In the genomic region with DNA sequence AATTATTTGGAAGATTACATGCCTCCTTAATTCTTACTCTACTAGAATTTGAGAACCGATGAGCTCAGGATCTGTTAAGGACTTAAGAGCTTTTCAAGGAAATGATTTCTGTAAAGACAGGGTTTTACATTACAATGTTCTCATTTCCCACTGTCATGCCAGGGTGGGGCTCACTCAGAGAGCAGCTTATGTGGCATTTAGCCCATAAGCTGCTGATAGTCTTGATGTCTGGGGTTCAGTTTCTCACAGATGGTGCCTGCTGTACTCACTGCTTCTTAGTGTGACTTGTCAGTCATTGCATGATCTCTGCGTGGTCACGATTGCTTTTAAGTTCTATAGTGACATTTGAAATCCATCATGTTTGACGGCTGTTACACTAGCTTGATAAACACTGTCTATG, we compare ENCODE assay signal across 16 mouse cellular contexts.
DNase-seq lines count a peak whose midpoint lies in the region; ATAC-seq lines count a peak whose summit lies in the region.
"Had no signal": no experiment of that assay in that cellular context is flagged by ENCODE, and none has a peak within 500 bp of the region (broad histone marks: within the 10 kb centered on the region; RNA-seq: fewer than 3 reads in every experiment).

No protein-coding gene starts in this region.

- H3K4me1 ChIP-seq in hindbrain, embryonic 16.5 days (ENCODE audit: control insufficient read depth, insufficient read depth, low read depth, low read length), result no peaks in the 10 kb centered on the region
- H3K4me1 ChIP-seq in hindbrain, embryonic 12.5 days, result no peaks in the 10 kb centered on the region
- no peaks in the 10 kb centered on the region for H3K4me1 ChIP-seq in midbrain, embryonic 12.5 days
- H3K4me1 ChIP-seq in midbrain, embryonic 11.5 days (ENCODE audit: control insufficient read depth, insufficient read depth, low read length), result no peaks in the 10 kb centered on the region
- H3K4me1 ChIP-seq: intestine, embryonic 15.5 days had no signal

- H3K9ac ChIP-seq in hindbrain, embryonic 16.5 days (ENCODE audit: low read depth, low read length), result no peak overlapping the region
- no peak overlapping the region for H3K9ac ChIP-seq in hindbrain, embryonic 12.5 days
- H3K9ac ChIP-seq in midbrain, embryonic 12.5 days (replicated peaks), result no peak overlapping the region
- no peak overlapping the region for H3K9ac ChIP-seq in midbrain, embryonic 11.5 days (ENCODE audit: low read length)
- H3K9ac ChIP-seq: intestine, embryonic 15.5 days had no signal

- H3K27me3 ChIP-seq in hindbrain, embryonic 16.5 days (replicated peaks; ENCODE audit: control insufficient read depth, insufficient read depth, low read length), result no peaks in the 10 kb centered on the region
- H3K27me3 ChIP-seq in hindbrain, embryonic 12.5 days, result no peaks in the 10 kb centered on the region
- H3K27me3 ChIP-seq in midbrain, embryonic 12.5 days, result no peaks in the 10 kb centered on the region
- no peaks in the 10 kb centered on the region for H3K27me3 ChIP-seq in midbrain, embryonic 11.5 days (ENCODE audit: control insufficient read depth, insufficient read depth, low read length)
- H3K27me3 ChIP-seq: intestine, embryonic 15.5 days had no signal

- H3K36me3 ChIP-seq in hindbrain, embryonic 16.5 days (ENCODE audit: control insufficient read depth, insufficient read depth, low read length), result no peaks in the 10 kb centered on the region
- no peaks in the 10 kb centered on the region for H3K36me3 ChIP-seq in hindbrain, embryonic 12.5 days
- no peaks in the 10 kb centered on the region for H3K36me3 ChIP-seq in midbrain, embryonic 12.5 days
- H3K36me3 ChIP-seq in midbrain, embryonic 11.5 days (ENCODE audit: control insufficient read depth, insufficient read depth, low read length), result no peaks in the 10 kb centered on the region
- H3K36me3 ChIP-seq: intestine, embryonic 15.5 days had no signal

- ATAC-seq in hindbrain, embryonic 16.5 days, result peak; percentile 58; the same call in 1 of the 2 replicates
- ATAC-seq in hindbrain, embryonic 12.5 days (ENCODE audit: low FRiP score), result no peak
- ATAC-seq in midbrain, embryonic 12.5 days (ENCODE audit: low FRiP score, low read depth), result 0 out of 2 replicates have a peak, but pooled peaks have one; percentile 34
- ATAC-seq in midbrain, embryonic 11.5 days (ENCODE audit: low FRiP score), result no peak
- ATAC-seq: CD4-positive, CD25-positive, alpha-beta regulatory T cell, adult 4 months; intestine, embryonic 15.5 days had no signal

- no peak overlapping the region for H3K4me3 ChIP-seq in hindbrain, embryonic 16.5 days (ENCODE audit: low read length)
- H3K4me3 ChIP-seq in hindbrain, embryonic 12.5 days, result no peak overlapping the region
- H3K4me3 ChIP-seq in midbrain, embryonic 12.5 days, result no peak overlapping the region
- no peak overlapping the region for H3K4me3 ChIP-seq in midbrain, embryonic 11.5 days (ENCODE audit: low read depth, low read length)
- H3K4me3 ChIP-seq: erythroblast, embryonic 14.5 days; gastrocnemius, adult 2 months; heart, adult 2 months; intestine, embryonic 15.5 days had no signal

- H3K4me2 ChIP-seq in hindbrain, embryonic 16.5 days (ENCODE audit: low read length), result no peak overlapping the region
- no peak overlapping the region for H3K4me2 ChIP-seq in hindbrain, embryonic 12.5 days (replicated peaks)
- H3K4me2 ChIP-seq in midbrain, embryonic 12.5 days (replicated peaks), result no peak overlapping the region
- no peak overlapping the region for H3K4me2 ChIP-seq in midbrain, embryonic 11.5 days
- H3K4me2 ChIP-seq: intestine, embryonic 15.5 days had no signal

- WGBS in hindbrain, embryonic 16.5 days, result 54% methylated on average over 4 of the region's 4 CpGs
- WGBS in hindbrain, embryonic 12.5 days, result 55% methylated on average over 4 of the region's 4 CpGs
- WGBS in midbrain, embryonic 12.5 days, result 64% methylated on average over 4 of the region's 4 CpGs
- 73% methylated on average over 4 of the region's 4 CpGs for WGBS in midbrain, embryonic 11.5 days

- DNase-seq in midbrain, embryonic 11.5 days (ENCODE audit: low spot score, missing footprints), result no peak
- DNase-seq in brain, embryonic 18.5 days (ENCODE audit: low read depth, low spot score), result peak; percentile 10
- DNase-seq in mesoderm, embryonic 11.5 days (ENCODE audit: low read depth, low spot score), result peak; percentile 6
- DNase-seq in urinary bladder, postnatal 10 days (ENCODE audit: low spot score), result no peak
- DNase-seq: gastrocnemius, adult 2 months; heart, adult 2 months; heart, postnatal 14 days; kidney, postnatal 25 days; right cerebral cortex, postnatal 4 days; thymus, postnatal 14 days had no signal

- H3K9me3 ChIP-seq in hindbrain, embryonic 16.5 days (ENCODE audit: control insufficient read depth, low read length), result no peaks in the 10 kb centered on the region
- no peaks in the 10 kb centered on the region for H3K9me3 ChIP-seq in hindbrain, embryonic 12.5 days (replicated peaks)
- H3K9me3 ChIP-seq in midbrain, embryonic 12.5 days, result no peaks in the 10 kb centered on the region
- H3K9me3 ChIP-seq in midbrain, embryonic 11.5 days (ENCODE audit: control insufficient read depth, low read length), result no peaks in the 10 kb centered on the region
- H3K9me3 ChIP-seq: intestine, embryonic 15.5 days had no signal

- no peak overlapping the region for H3K27ac ChIP-seq in hindbrain, embryonic 16.5 days (ENCODE audit: low read depth, low read length)
- H3K27ac ChIP-seq in hindbrain, embryonic 12.5 days, result no peak overlapping the region
- H3K27ac ChIP-seq in midbrain, embryonic 12.5 days (replicated peaks), result no peak overlapping the region
- no peak overlapping the region for H3K27ac ChIP-seq in midbrain, embryonic 11.5 days (ENCODE audit: low read depth, low read length)
- H3K27ac ChIP-seq: gastrocnemius, adult 2 months; heart, adult 2 months; intestine, embryonic 15.5 days had no signal

Comparison
In these comparisons a context has a peak if more than half of its experiments do, and no peak if none do; other contexts are left out.
1. ATAC-seq: peak in hindbrain, embryonic 16.5 days (single experiment) and midbrain, embryonic 12.5 days (single experiment); none in hindbrain, embryonic 12.5 days (single experiment) and midbrain, embryonic 11.5 days (single experiment).
2. DNase-seq: peak in brain, embryonic 18.5 days (single experiment) and mesoderm, embryonic 11.5 days (single experiment); none in midbrain, embryonic 11.5 days (single experiment) and urinary bladder, postnatal 10 days (single experiment).